Mouse (Mus musculus) right cerebral cortex, adult 2 months (tissue): ENCODE results near the gene Usb1.
"Not testable (repeated sequence)": the region's sequence is repeated elsewhere in the genome, so short reads cannot be mapped to it uniquely, and the experiment has no call there.

Source experiments
- DNase-seq, 2 experiments: peaks; one replicate each; pipeline ENCODE4 v3.0.0; 2021 to 2022; ENCODE audit warnings: low spot score in 2 of 2

The Usb1 gene

GRCm38 (mm10) chr8:95375374-95375930 lies 43.4 kb downstream of the Usb1 start:
- DNase-seq, result no peak

- no peak for DNase-seq
Measured at GRCm38 (mm10) chr8:95376309-95376999, 44.4 kb downstream of the Usb1 start.

GRCm38 (mm10) chr8:95377101-95377500 lies 45.0 kb downstream of the Usb1 start:
- no peak for DNase-seq

- no peak for DNase-seq
Measured at GRCm38 (mm10) chr8:95377863-95378291, 45.8 kb downstream of the Usb1 start.

- DNase-seq, result not testable (repeated sequence)
Measured at GRCm38 (mm10) chr8:95378928-95379327, 46.8 kb downstream of the Usb1 start.

- DNase-seq, result no peak
Measured at GRCm38 (mm10) chr8:95380953-95381352, 48.9 kb downstream of the Usb1 start.

- DNase-seq, result no peak
Measured at GRCm38 (mm10) chr8:95381595-95381994, 49.5 kb downstream of the Usb1 start.

- DNase-seq, result no peak
Measured at GRCm38 (mm10) chr8:95384501-95384900, 52.4 kb downstream of the Usb1 start.

- no peak for DNase-seq
Measured at GRCm38 (mm10) chr8:95386037-95386436, 54.0 kb downstream of the Usb1 start.

- no peak for DNase-seq
Measured at GRCm38 (mm10) chr8:95387221-95387620, 55.1 kb downstream of the Usb1 start.

- no peak for DNase-seq
Measured at GRCm38 (mm10) chr8:95387936-95388335, 55.9 kb downstream of the Usb1 start.

- DNase-seq, result no peak
Measured at GRCm38 (mm10) chr8:95390312-95390711, 58.2 kb downstream of the Usb1 start.

- no peak for DNase-seq
Measured at GRCm38 (mm10) chr8:95391101-95391500, 59.0 kb downstream of the Usb1 start.

GRCm38 (mm10) chr8:95392604-95393003 lies 60.5 kb downstream of the Usb1 start:
- DNase-seq, result no peak

- DNase-seq, result no peak
Measured at GRCm38 (mm10) chr8:95395186-95395918, 63.3 kb downstream of the Usb1 start.

- DNase-seq, result no peak
Measured at GRCm38 (mm10) chr8:95396752-95397151, 64.7 kb downstream of the Usb1 start.
